Mouse (Mus musculus) liver, postnatal 0 days (tissue): ENCODE results near the gene Dcaf5. TPM values are rescaled to one million over a fixed set of nuclear protein-coding genes. Genes with fewer than 3 reads are reported as not detected.
A peak's percentile ranks its signal among the peaks of the same experiment; 100 is the strongest.

Experiments
- ATAC-seq: fragments of 200-750 bp; cut with Nextera tagmentation; 2 replicates; pipeline ENCODE4 v1.8.0; 2017; ENCODE audit warnings: mild to moderate bottlenecking, moderate library complexity
- DNase-seq: peaks from one replicate; pipeline ENCODE4 v3.0.0-alpha.2; 2016
- H3K27ac ChIP-seq: fragments of 300-500 bp; sonication (generic); 2 replicates; pipeline ENCODE4 v1.5.1; 2014; ENCODE audit warnings: antibody characterized with exemption, moderate library complexity, mild to moderate bottlenecking, low read depth
- H3K27me3 ChIP-seq: fragments of 300-500 bp; sonication (generic); 2 replicates; pipeline ENCODE4 v1.6.1; 2014; ENCODE audit warnings: low read length, control low read depth, mixed read lengths; ENCODE audit not compliant: insufficient read depth
- H3K36me3 ChIP-seq: fragments of 300-500 bp; sonication (generic); replicated peaks from 2 replicates; pipeline ENCODE4 v1.6.1; 2014; ENCODE audit warnings: mild to moderate bottlenecking, control low read depth, low read length, moderate library complexity, mixed read lengths; ENCODE audit not compliant: insufficient read depth
- H3K4me1 ChIP-seq: fragments of 300-500 bp; sonication (generic); 2 replicates; pipeline ENCODE4 v1.6.1; 2014; ENCODE audit warnings: antibody characterized with exemption, mild to moderate bottlenecking, control low read depth; ENCODE audit not compliant: insufficient read depth
- H3K4me2 ChIP-seq: fragments of 300-500 bp; sonication (generic); 2 replicates; pipeline ENCODE4 v1.6.1; 2014; ENCODE audit warnings: low read depth, mild to moderate bottlenecking, low read length, moderate library complexity, mixed read lengths
- H3K4me3 ChIP-seq: fragments of 300-500 bp; sonication (generic); 2 replicates; pipeline ENCODE4 v1.5.1; 2014; ENCODE audit warnings: low read depth, low read length
- H3K9ac ChIP-seq: fragments of 300-500 bp; sonication (generic); replicated peaks from 2 replicates; pipeline ENCODE4 v1.6.1; 2014; ENCODE audit warnings: mild to moderate bottlenecking, moderate library complexity
- H3K9me3 ChIP-seq: fragments of 300-500 bp; sonication (generic); 2 replicates; pipeline ENCODE4 v1.6.1; 2016; ENCODE audit warnings: mild to moderate bottlenecking, control low read depth, low read length, mixed read lengths
- CTCF ChIP-seq: sonication (generic); IDR thresholded peaks from 2 replicates; pipeline ENCODE4 v1.5.1; 2016; ENCODE audit warnings: antibody characterized with exemption, low read depth
- EP300 ChIP-seq: IDR thresholded peaks from 2 replicates; pipeline ENCODE4 v1.6.1; 2016; ENCODE audit warnings: antibody characterized with exemption, low read depth, mild to moderate bottlenecking
- WGBS: fragments of 180-500 bp; shearing (Covaris S2); extraction: QIAGEN DNeasy Blood & Tissue Kit; methylation state at CpG from one replicate; pipeline ENCODE4 v1.1.7; 2014; ENCODE audit not compliant: insufficient replicate concordance; 5-methylcytosine and 5-hydroxymethylcytosine counted together
- polyA plus RNA-seq: library from polyadenylated mRNA; unstranded; fragments of >200 nt; fragmentation: Nextera tagmentation; extraction: Ambion mirVana; gene quantifications from 2 replicates; pipeline ENCODE4 v1.2.1, GENCODE M21; 2015

Gene Dcaf5
- polyA plus RNA-seq, 1 experiment from 2014 or later, result 3.9 TPM

DNA sequence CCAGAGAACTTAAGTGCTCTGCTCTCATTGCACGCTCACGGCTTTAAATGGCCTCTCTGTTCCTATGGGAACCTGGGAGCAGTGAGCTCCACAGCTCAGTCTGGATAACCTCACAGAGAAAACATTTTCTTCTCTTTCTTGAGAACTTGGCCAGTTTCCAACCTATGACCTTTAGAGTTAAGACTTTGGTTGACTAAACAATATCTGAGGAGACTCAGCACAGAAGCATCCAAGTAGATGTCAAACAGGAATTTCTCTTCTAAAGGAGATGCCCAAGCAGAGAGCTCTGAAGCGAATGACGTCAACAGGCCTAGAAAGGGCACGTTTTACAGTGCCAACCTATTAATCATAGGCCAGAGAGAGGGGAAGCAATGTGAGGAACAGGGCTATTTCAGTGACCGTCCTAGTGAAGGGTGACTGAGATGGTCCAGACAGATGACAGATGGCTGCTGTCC is 91.6 kb downstream of the Dcaf5 start:
- no peaks in the 10 kb centered on the region for H3K4me1 ChIP-seq
- no peak for ATAC-seq
- TF ChIP-seq CTCF (no peak), EP300 (no peak)
- no peaks in the 10 kb centered on the region for H3K27me3 ChIP-seq
- no peaks in the 10 kb centered on the region for H3K9me3 ChIP-seq
- no peak for DNase-seq
- no peak overlapping the region for H3K4me3 ChIP-seq
- peaks cover 26% of the 10 kb centered on the region for H3K36me3 ChIP-seq
- WGBS, result 76% methylated on average over 6 of the region's 6 CpGs
- no peak overlapping the region for H3K9ac ChIP-seq
- no peak overlapping the region for H3K27ac ChIP-seq
- no peak overlapping the region for H3K4me2 ChIP-seq

DNA sequence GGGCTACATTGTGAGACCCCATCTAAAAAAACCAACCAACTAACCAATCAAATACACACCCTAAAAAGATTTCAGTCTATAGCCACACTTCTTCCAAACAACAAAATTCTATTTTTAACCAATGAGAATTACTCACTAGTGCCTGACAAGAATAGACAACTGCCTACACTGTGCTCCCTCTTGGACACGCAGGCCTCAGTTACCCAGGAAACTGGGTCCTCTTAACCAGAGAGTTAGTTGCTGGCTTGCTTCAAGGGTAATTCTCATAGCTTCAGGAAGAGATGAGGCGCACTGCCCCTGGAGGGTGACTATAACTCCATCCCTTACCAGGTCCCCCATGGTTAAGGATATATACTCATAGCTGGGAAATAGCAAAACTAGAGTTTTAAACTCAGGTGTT is 95.5 kb downstream of the Dcaf5 start:
- WGBS, result 85% methylated on average over 2 of the region's 2 CpGs
- no peak for DNase-seq
- no peaks in the 10 kb centered on the region for H3K27me3 ChIP-seq
- TF ChIP-seq EP300 (no peak), CTCF (no peak)
- no peak overlapping the region for H3K4me2 ChIP-seq
- H3K4me1 ChIP-seq, result peaks cover 4% of the 10 kb centered on the region; the same call in 1 of the 2 replicates
- no peak overlapping the region for H3K9ac ChIP-seq
- H3K4me3 ChIP-seq, result no peak overlapping the region
- ATAC-seq, result no peak
- peaks cover 38% of the 10 kb centered on the region for H3K36me3 ChIP-seq
- no peaks in the 10 kb centered on the region for H3K9me3 ChIP-seq
- no peak overlapping the region for H3K27ac ChIP-seq

DNA sequence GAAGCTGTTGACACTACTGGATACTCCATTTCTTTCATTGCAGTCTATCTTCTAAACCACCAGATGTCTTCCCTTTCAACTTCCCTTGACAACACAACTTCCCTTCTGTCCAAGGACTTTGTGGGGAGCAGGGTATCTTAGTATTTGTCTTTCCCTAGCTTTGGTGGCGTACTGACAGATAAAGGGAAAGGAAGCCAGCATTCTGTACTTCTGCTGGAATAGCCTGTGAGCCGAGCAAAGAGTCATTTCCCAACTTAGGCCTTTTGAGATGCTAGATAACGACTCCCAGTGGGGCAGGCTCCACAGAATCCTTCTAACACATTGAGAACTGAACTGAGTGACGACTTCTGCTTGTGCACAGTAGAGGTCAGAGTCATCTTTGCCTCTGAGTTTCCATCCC is 102.2 kb downstream of the Dcaf5 start:
- Histone ChIP-seq H3K4me1 (peaks cover 23% of the 10 kb centered on the region), H3K4me3 (no peak overlapping the region), H3K9ac (no peak overlapping the region), H3K27me3 (no peaks in the 10 kb centered on the region), H3K27ac (peak overlapping the region; percentile 9; the same call in 1 of the 2 replicates), H3K4me2 (no peak overlapping the region), H3K36me3 (peaks cover 18% of the 10 kb centered on the region), H3K9me3 (no peaks in the 10 kb centered on the region)
- DNase-seq (no peak), ATAC-seq (peak; percentile 31; the same call in 1 of the 2 replicates)
- peak; percentile 35; the same call in 1 of the 2 replicates for TF ChIP-seq EP300
- TF ChIP-seq CTCF, result no peak
- 40% methylated on average over 4 of the region's 4 CpGs for WGBS

DNA sequence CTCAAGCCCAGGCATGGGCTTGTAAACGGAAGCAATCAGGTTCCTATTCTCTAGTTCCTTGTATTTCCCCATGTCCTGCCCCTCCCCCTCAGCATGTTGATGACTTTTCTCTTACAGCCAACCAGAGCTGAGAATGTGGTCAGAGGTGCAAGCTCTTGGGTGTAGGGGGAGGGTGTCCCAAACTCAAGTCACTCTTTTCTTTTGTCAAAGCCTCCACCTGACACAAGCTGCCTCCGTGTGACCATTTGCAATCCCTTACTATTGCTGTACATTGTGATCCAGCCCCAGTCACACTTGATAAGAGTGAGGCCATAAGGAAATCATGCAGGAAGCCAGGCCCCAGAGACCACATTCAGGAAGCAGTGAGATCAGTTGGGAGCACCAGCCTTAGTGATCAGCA is 104.8 kb downstream of the Dcaf5 start:
- peak; percentile 46; the same call in 1 of the 2 replicates for ATAC-seq
- peaks cover 4% of the 10 kb centered on the region for H3K36me3 ChIP-seq
- no peaks in the 10 kb centered on the region for H3K27me3 ChIP-seq
- no peak overlapping the region for H3K4me2 ChIP-seq
- 20% methylated on average over 2 of the region's 2 CpGs for WGBS
- DNase-seq, result peak; percentile 57
- H3K4me3 ChIP-seq, result no peak overlapping the region
- no peak overlapping the region for H3K9ac ChIP-seq
- peak overlapping the region; percentile 37 for H3K27ac ChIP-seq
- TF ChIP-seq CTCF, result no peak
- TF ChIP-seq EP300, result peak; percentile 20; the same call in 1 of the 2 replicates
- H3K9me3 ChIP-seq, result no peaks in the 10 kb centered on the region
- peaks cover 19% of the 10 kb centered on the region for H3K4me1 ChIP-seq

DNA sequence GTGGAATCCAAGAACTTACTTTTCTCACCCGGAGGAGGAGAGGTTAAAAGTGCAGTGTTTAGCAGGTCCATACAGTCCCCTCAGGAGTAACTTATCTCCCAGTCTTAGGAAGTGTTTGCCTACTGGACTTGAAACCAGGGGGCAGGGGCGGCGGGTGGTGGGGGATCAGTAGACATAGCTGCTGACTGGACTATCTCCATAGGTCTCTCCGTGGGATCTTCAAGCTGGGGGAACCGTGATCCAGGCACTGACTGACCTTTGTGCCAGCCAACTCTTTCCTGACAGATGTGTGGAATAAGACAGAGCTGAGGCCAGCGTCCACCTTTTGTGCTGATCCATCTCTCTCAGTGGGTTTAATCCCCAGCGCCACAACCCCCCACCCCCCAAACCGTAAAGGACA is 105.6 kb downstream of the Dcaf5 start:
- Histone ChIP-seq H3K27ac (no peak overlapping the region), H3K27me3 (no peaks in the 10 kb centered on the region), H3K4me3 (no peak overlapping the region), H3K36me3 (peaks cover 4% of the 10 kb centered on the region), H3K4me2 (no peak overlapping the region), H3K9me3 (no peaks in the 10 kb centered on the region), H3K9ac (no peak overlapping the region), H3K4me1 (peaks cover 26% of the 10 kb centered on the region)
- DNase-seq (no peak), ATAC-seq (no peak)
- whole genome bisulfite sequencing, result 75% methylated on average over 8 of the region's 8 CpGs
- no peak for TF ChIP-seq EP300
- no peak for TF ChIP-seq CTCF

DNA sequence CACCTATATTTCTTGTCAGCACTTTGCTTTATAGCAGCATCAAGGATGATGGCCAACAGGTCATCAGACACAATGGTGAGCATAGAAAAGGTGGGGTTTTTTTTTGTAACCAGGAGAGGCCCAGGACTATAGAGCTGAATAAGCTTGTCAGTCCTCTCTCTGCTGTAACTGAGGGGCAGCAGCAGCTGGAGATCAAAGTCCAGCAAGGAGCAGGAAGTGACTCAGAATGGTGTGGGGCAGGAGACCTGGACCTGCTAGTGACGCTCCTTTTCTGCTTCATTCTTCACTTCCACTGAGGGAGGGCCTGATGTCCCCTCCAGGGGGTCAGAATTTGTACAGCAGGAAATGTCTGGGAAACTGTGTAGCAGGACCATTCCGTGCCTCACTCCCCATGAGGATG is 106.8 kb downstream of the Dcaf5 start:
- H3K36me3 ChIP-seq, result no peaks in the 10 kb centered on the region
- H3K4me1 ChIP-seq, result peaks cover 37% of the 10 kb centered on the region
- H3K4me2 ChIP-seq, result no peak overlapping the region
- DNase-seq, result no peak
- no peaks in the 10 kb centered on the region for H3K9me3 ChIP-seq
- no peaks in the 10 kb centered on the region for H3K27me3 ChIP-seq
- no peak overlapping the region for H3K9ac ChIP-seq
- no peak for ATAC-seq
- no peak overlapping the region for H3K27ac ChIP-seq
- TF ChIP-seq EP300 (no peak), CTCF (no peak)
- no peak overlapping the region for H3K4me3 ChIP-seq
- 43% methylated on average over 2 of the region's 2 CpGs for WGBS

DNA sequence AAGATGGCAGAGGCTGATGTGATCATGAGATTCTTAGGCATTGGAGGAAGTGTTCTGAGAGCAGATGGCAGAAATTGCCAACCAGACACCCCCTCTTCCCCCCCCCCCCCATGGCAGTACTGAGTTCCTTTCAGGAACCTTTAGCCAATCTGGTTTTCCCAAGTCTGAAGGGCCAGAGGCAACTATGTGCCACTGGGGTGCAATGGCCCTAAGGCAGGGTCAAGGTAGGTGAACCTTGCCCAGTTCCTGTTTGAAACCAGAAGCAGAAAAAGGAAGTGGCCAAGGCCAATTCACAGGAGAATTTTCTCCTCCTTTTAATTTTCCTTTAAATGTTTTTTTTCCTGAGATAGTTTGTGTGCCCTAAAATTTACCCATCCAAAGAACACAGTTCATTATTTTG is 110.4 kb downstream of the Dcaf5 start:
- Histone ChIP-seq H3K36me3 (no peaks in the 10 kb centered on the region), H3K27me3 (no peaks in the 10 kb centered on the region), H3K4me1 (peaks cover 35% of the 10 kb centered on the region), H3K4me2 (no peak overlapping the region), H3K9ac (no peak overlapping the region), H3K9me3 (no peaks in the 10 kb centered on the region), H3K4me3 (no peak overlapping the region), H3K27ac (no peak overlapping the region)
- no peak for TF ChIP-seq CTCF
- DNase-seq (no peak), ATAC-seq (no peak)
